Comparison of ENCODE assay signal across 8 mouse cellular contexts in genomic region chr11:69322010-69322409, GRCm38 (mm10). TPM values are rescaled to one million over a fixed set of nuclear protein-coding genes. Genes with fewer than 3 reads are reported as not detected.
DNase-seq lines count a peak whose midpoint lies in the region; ATAC-seq and TF ChIP-seq lines count a peak whose summit lies in the region.

No protein-coding gene starts in this region.

- peak overlapping the region; percentile 76 for H3K4me2 ChIP-seq in lung, embryonic 14.5 days
- H3K4me2 ChIP-seq in lung, postnatal 0 days (replicated peaks; ENCODE audit: low read depth, low read length), result no peak overlapping the region
- H3K4me2 ChIP-seq in forebrain, embryonic 13.5 days, result peak overlapping the region; percentile 79
- H3K4me2 ChIP-seq in limb, embryonic 12.5 days, result peak overlapping the region; percentile 84

- no peak for TF ChIP-seq CTCF in lung, embryonic 14.5 days (IDR thresholded peaks at IDR 0.05; ENCODE audit: low read depth)
- TF ChIP-seq CTCF in lung, postnatal 0 days (IDR thresholded peaks at IDR 0.05), result no peak

- peaks cover 38% of the 10 kb centered on the region for H3K36me3 ChIP-seq in lung, embryonic 14.5 days (ENCODE audit: insufficient read depth)
- no peaks in the 10 kb centered on the region for H3K36me3 ChIP-seq in lung, postnatal 0 days (ENCODE audit: insufficient read depth, low read length)
- H3K36me3 ChIP-seq in forebrain, embryonic 13.5 days (ENCODE audit: poor library complexity, severe bottlenecking), result peaks cover 40% of the 10 kb centered on the region
- H3K36me3 ChIP-seq in limb, embryonic 12.5 days, result peaks cover 38% of the 10 kb centered on the region

- H3K9me3 ChIP-seq in lung, embryonic 14.5 days (ENCODE audit: low read depth, low read length), result no peaks in the 10 kb centered on the region
- H3K9me3 ChIP-seq in lung, postnatal 0 days (ENCODE audit: low read length), result no peaks in the 10 kb centered on the region
- H3K9me3 ChIP-seq in forebrain, embryonic 13.5 days (replicated peaks), result no peaks in the 10 kb centered on the region
- no peaks in the 10 kb centered on the region for H3K9me3 ChIP-seq in limb, embryonic 12.5 days

- H3K27me3 ChIP-seq in lung, embryonic 14.5 days (ENCODE audit: insufficient read depth, low read length), result peaks cover 7% of the 10 kb centered on the region
- H3K27me3 ChIP-seq in lung, postnatal 0 days (replicated peaks; ENCODE audit: insufficient read depth, low read length), result no peaks in the 10 kb centered on the region
- H3K27me3 ChIP-seq in forebrain, embryonic 13.5 days, result peaks cover 5% of the 10 kb centered on the region
- peaks cover 9% of the 10 kb centered on the region for H3K27me3 ChIP-seq in limb, embryonic 12.5 days

- peak overlapping the region; percentile 82 for H3K9ac ChIP-seq in lung, embryonic 14.5 days
- H3K9ac ChIP-seq in lung, postnatal 0 days (replicated peaks; ENCODE audit: low read depth), result no peak overlapping the region
- peak overlapping the region; percentile 84 for H3K9ac ChIP-seq in forebrain, embryonic 13.5 days
- peak overlapping the region; percentile 81; the same call in 1 of the 2 replicates for H3K9ac ChIP-seq in limb, embryonic 12.5 days (replicated peaks)

- WGBS in lung, embryonic 14.5 days, result 62% methylated on average over 6 of the region's 6 CpGs
- 72% methylated on average over 6 of the region's 6 CpGs for WGBS in lung, postnatal 0 days
- 60% methylated on average over 6 of the region's 6 CpGs for WGBS in forebrain, embryonic 13.5 days
- WGBS in limb, embryonic 12.5 days, result 77% methylated on average over 6 of the region's 6 CpGs

- no peak for TF ChIP-seq EP300 in lung, postnatal 0 days (IDR thresholded peaks at IDR 0.05)

- H3K4me3 ChIP-seq in lung, embryonic 14.5 days (ENCODE audit: low read depth, low read length), result peak overlapping the region; percentile 61
- H3K4me3 ChIP-seq in lung, postnatal 0 days (ENCODE audit: low read depth, low read length), result no peak overlapping the region
- peak overlapping the region; percentile 52 for H3K4me3 ChIP-seq in forebrain, embryonic 13.5 days
- peak overlapping the region; percentile 61 for H3K4me3 ChIP-seq in limb, embryonic 12.5 days (replicated peaks)

- no peak for ATAC-seq in lung, embryonic 14.5 days (ENCODE audit: insufficient read depth)
- no peak for ATAC-seq in lung, postnatal 0 days
- no peak for ATAC-seq in forebrain, embryonic 13.5 days
- no peak for ATAC-seq in limb, embryonic 12.5 days (ENCODE audit: insufficient number of reproducible peaks, insufficient read depth, low FRiP score, low TSS enrichment, low read depth)
- ATAC-seq in megakaryocyte, adult 5-6 weeks (ENCODE audit: poor library complexity, severe bottlenecking), result no peak

- no peak overlapping the region for H3K27ac ChIP-seq in lung, embryonic 14.5 days (ENCODE audit: low read depth)
- H3K27ac ChIP-seq in lung, postnatal 0 days (ENCODE audit: low read length), result no peak overlapping the region
- peak overlapping the region; percentile 42; the same call in 1 of the 2 replicates for H3K27ac ChIP-seq in forebrain, embryonic 13.5 days
- H3K27ac ChIP-seq in limb, embryonic 12.5 days, result no peak overlapping the region

- no peak for DNase-seq in lung, embryonic 14.5 days
- DNase-seq in lung, postnatal 0 days (ENCODE audit: low spot score), result no peak
- peak; percentile 29 to 45 for DNase-seq in right cerebral cortex, postnatal 36 days (ENCODE audit: low spot score in 2 of 2)
- DNase-seq in embryo, embryonic 11 days, result no peak
- no peak for DNase-seq in gastrocnemius, adult 8-10 months (ENCODE audit: low spot score in 2 of 2)

- H3K4me1 ChIP-seq in lung, embryonic 14.5 days (ENCODE audit: insufficient read depth), result peaks cover 20% of the 10 kb centered on the region
- H3K4me1 ChIP-seq in lung, postnatal 0 days (ENCODE audit: insufficient read depth, low read depth, low read length), result peaks cover 20% of the 10 kb centered on the region
- H3K4me1 ChIP-seq in forebrain, embryonic 13.5 days, result peaks cover 53% of the 10 kb centered on the region
- peaks cover 41% of the 10 kb centered on the region for H3K4me1 ChIP-seq in limb, embryonic 12.5 days (replicated peaks)

RNA-seq across cellular contexts. Expression of gene Cntrob, which starts 1.6 kb away (rescaled TPM):
- polyA plus RNA-seq in lung, embryonic 14.5 days (2014; fragmentation: Nextera tagmentation; extraction: Ambion mirVana), result 16.6 and 19.2 TPM in 2 replicates
- polyA plus RNA-seq in lung, postnatal 0 days (2015; fragmentation: Nextera tagmentation; extraction: Ambion mirVana), result 5.0 and 5.5 TPM in 2 replicates
- polyA plus RNA-seq in forebrain, embryonic 13.5 days (2015; fragmentation: Nextera tagmentation; extraction: Ambion mirVana), result 37.1 and 43.3 TPM in 2 replicates
- 36.0 and 37.2 TPM in 2 replicates for polyA plus RNA-seq in limb, embryonic 12.5 days (2016; fragmentation: Nextera tagmentation; extraction: Ambion mirVana)
- total RNA-seq in megakaryocyte, adult 5-6 weeks (2015), result 15.2 and 28.3 TPM in 2 replicates
- 10.4 and 13.8 TPM in 2 replicates for total RNA-seq in megakaryocyte, adult 5-6 weeks (2017)
- total RNA-seq in gastrocnemius, adult 8-10 months (2022), result 1 to 10 TPM in 1 of 4 experiments, under 1 TPM in 3; 0.72 to 1.5 (median 0.88) TPM

RNA-seq across cellular contexts. Expression of gene Trappc1, which starts 1.8 kb away (rescaled TPM):
- polyA plus RNA-seq in lung, embryonic 14.5 days (2014; fragmentation: Nextera tagmentation; extraction: Ambion mirVana), result 143 and 150 TPM in 2 replicates
- polyA plus RNA-seq in lung, postnatal 0 days (2015; fragmentation: Nextera tagmentation; extraction: Ambion mirVana), result 109 TPM in 2 replicates
- polyA plus RNA-seq in forebrain, embryonic 13.5 days (2015; fragmentation: Nextera tagmentation; extraction: Ambion mirVana), result 208 and 210 TPM in 2 replicates
- polyA plus RNA-seq in limb, embryonic 12.5 days (2016; fragmentation: Nextera tagmentation; extraction: Ambion mirVana), result 136 and 151 TPM in 2 replicates
- 219 and 269 TPM in 2 replicates for total RNA-seq in megakaryocyte, adult 5-6 weeks (2015)
- total RNA-seq in megakaryocyte, adult 5-6 weeks (2017), result 155 and 195 TPM in 2 replicates
- 10 to 100 TPM; 33.6 to 42.2 (median 37.9) TPM for total RNA-seq in gastrocnemius, adult 8-10 months (2022)

RNA-seq across cellular contexts. Expression of gene Kcnab3, which starts 4.0 kb away (rescaled TPM):
- polyA plus RNA-seq in lung, embryonic 14.5 days (2014; fragmentation: Nextera tagmentation; extraction: Ambion mirVana), result 0.89 and 1.3 TPM in 2 replicates
- 0.86 and 0.93 TPM in 2 replicates for polyA plus RNA-seq in lung, postnatal 0 days (2015; fragmentation: Nextera tagmentation; extraction: Ambion mirVana)
- polyA plus RNA-seq in forebrain, embryonic 13.5 days (2015; fragmentation: Nextera tagmentation; extraction: Ambion mirVana), result 3.7 and 4.0 TPM in 2 replicates
- polyA plus RNA-seq in limb, embryonic 12.5 days (2016; fragmentation: Nextera tagmentation; extraction: Ambion mirVana), result 1.9 and 2.5 TPM in 2 replicates
- 0.59 and 1.3 TPM in 2 replicates for total RNA-seq in megakaryocyte, adult 5-6 weeks (2015)
- 0.40 and 1.7 TPM in 2 replicates for total RNA-seq in megakaryocyte, adult 5-6 weeks (2017)
- total RNA-seq in gastrocnemius, adult 8-10 months (2022), result under 1 TPM in 1 of 4 experiments, not detected in 3; 0.13 TPM

RNA-seq across cellular contexts. Expression of gene Rnf227, which starts 18.3 kb away (rescaled TPM):
- polyA plus RNA-seq in lung, embryonic 14.5 days (2014; fragmentation: Nextera tagmentation; extraction: Ambion mirVana), result 15.2 TPM in 2 replicates
- polyA plus RNA-seq in lung, postnatal 0 days (2015; fragmentation: Nextera tagmentation; extraction: Ambion mirVana), result 5.7 and 6.6 TPM in 2 replicates
- 72.6 and 78.8 TPM in 2 replicates for polyA plus RNA-seq in forebrain, embryonic 13.5 days (2015; fragmentation: Nextera tagmentation; extraction: Ambion mirVana)
- 23.7 and 28.2 TPM in 2 replicates for polyA plus RNA-seq in limb, embryonic 12.5 days (2016; fragmentation: Nextera tagmentation; extraction: Ambion mirVana)
- 3.7 and 8.1 TPM in 2 replicates for total RNA-seq in megakaryocyte, adult 5-6 weeks (2015)
- total RNA-seq in megakaryocyte, adult 5-6 weeks (2017), result 7.2 and 8.7 TPM in 2 replicates
- total RNA-seq in gastrocnemius, adult 8-10 months (2022), result under 1 TPM in 1 of 4 experiments, not detected in 3; 0.22 TPM

RNA-seq across cellular contexts. Expression of gene Chd3, which starts 47.2 kb away (rescaled TPM):
- 57.3 and 59.9 TPM in 2 replicates for polyA plus RNA-seq in lung, embryonic 14.5 days (2014; fragmentation: Nextera tagmentation; extraction: Ambion mirVana)
- polyA plus RNA-seq in lung, postnatal 0 days (2015; fragmentation: Nextera tagmentation; extraction: Ambion mirVana), result 29.9 and 38.4 TPM in 2 replicates
- 104 and 106 TPM in 2 replicates for polyA plus RNA-seq in forebrain, embryonic 13.5 days (2015; fragmentation: Nextera tagmentation; extraction: Ambion mirVana)
- polyA plus RNA-seq in limb, embryonic 12.5 days (2016; fragmentation: Nextera tagmentation; extraction: Ambion mirVana), result 121 and 124 TPM in 2 replicates
- total RNA-seq in megakaryocyte, adult 5-6 weeks (2015), result 13.6 and 13.9 TPM in 2 replicates
- 17.1 and 19.8 TPM in 2 replicates for total RNA-seq in megakaryocyte, adult 5-6 weeks (2017)
- total RNA-seq in gastrocnemius, adult 8-10 months (2022), result 1 to 10 TPM; 4.2 to 9.0 (median 5.5) TPM

Comparison
In these comparisons a context has a peak if more than half of its experiments do, and no peak if none do; other contexts are left out.
1. DNase-seq: peak in right cerebral cortex, postnatal 36 days (2 of 2); none in lung, embryonic 14.5 days (single experiment), lung, postnatal 0 days (single experiment), embryo, embryonic 11 days (single experiment) and gastrocnemius, adult 8-10 months (0 of 2).